Mouse (Mus musculus): ENCODE results near the gene Rere.

- TF ChIP-seq CTCF (IDR thresholded peaks at IDR 0.05; ENCODE audit: low read depth) (no peak), EP300 (IDR thresholded peaks at IDR 0.05; ENCODE audit: low read depth) (no peak)
These were observed 238.6 kb downstream of the Rere start for GRCm38 (mm10) chr4:150520069-150520468.

Measured in liver, embryonic 14.5 days (tissue).